Mouse (Mus musculus): ENCODE measurements around the gene Dnajc17.

The Dnajc17 gene

DNA sequence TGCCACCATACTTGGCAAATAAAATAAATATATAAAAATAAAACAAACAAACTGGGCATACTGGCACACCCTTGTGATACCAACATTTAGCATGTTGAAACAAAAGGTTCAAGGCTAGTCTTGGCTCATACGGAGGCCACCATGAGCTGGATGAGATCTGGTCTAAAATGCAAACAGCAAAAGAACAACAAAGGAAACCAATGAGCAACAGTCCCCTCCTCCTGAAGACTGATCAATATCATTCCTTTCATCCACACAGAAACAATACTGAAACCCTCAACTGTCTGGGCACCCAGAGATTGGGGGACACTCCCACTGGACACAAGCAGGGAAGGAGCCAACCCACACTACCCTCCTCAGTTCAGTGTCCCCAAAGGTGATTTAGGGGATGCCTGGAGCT is 11.1 kb downstream of the Dnajc17 start:
- no peak for DNase-seq

DNA sequence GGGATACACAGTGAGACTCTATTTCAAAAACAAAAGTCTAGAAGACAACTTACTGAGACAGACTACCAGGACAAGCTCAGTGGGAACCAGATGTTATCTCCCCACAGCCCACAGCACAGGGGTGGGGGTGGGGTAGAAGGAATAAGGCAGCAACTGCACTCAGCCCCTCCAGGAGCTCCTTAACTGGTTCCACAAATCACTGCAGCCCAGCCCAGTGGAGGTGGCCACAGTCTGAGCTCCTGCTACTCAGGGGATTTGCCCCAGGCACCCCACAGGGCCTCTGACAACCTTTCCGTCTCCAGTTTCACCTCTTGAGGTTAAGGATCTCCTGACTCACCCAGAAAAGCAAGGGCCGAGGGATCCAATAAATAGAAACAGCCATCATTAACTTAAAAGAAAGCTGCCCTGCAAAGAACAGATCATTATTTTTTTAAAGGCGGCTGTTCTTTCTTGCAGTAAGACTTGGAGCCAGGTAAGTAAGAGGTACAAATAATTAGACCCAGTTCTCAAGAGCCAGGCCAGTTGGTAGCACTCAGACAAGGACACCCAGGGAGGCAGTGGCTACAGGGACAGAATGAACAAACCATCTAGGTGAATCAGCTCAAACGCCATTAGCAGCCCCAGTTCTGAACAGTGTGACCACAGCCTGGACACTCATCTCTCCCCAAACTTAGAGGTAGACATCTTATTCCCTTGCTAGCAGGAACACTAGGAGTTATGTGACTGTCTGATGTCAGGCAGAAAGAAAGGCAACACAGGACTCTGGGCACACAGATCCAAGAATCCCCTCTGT is 12.1 kb downstream of the Dnajc17 start:
- DNase-seq = no peak

DNA sequence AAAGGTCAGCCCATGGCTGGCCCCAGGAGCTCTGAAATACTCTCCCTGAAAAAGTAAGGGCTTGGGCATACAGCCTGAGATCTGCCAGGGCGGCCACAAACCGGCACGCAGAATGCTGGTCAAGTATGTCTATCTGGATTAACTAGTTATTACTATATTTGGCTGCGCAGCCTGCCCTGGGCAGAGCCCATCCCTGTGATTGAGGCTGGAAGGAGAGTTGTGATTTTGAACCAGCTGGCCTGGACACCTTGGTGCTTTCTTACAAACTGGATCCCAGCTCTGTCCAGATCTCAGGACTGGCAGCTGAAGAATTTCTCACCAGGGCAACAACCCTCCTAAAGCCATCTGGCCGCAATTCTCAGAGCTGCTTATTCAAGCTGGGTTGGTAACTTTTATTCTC is 14.5 kb downstream of the Dnajc17 start:
- no peak for DNase-seq

DNA sequence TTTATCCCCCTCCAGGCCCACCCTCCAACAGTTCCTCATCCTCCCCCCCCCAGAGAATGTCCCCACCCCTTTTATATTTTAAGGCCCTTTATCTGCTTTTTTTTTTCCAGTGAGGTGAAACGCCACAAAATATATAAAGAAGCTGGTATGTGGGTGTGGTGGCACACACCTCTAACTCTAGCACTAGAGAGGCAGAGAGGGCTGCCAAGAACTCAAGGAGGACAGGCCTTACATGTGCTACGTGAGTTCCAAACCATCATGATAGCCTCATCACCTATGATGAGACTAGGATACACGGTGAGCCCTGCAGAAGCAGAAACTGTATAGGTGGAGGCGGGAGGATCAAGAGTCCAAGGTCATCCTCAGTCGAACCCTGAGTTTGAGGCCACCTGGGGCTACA is 17.6 kb downstream of the Dnajc17 start:
- no peak for DNase-seq

DNA sequence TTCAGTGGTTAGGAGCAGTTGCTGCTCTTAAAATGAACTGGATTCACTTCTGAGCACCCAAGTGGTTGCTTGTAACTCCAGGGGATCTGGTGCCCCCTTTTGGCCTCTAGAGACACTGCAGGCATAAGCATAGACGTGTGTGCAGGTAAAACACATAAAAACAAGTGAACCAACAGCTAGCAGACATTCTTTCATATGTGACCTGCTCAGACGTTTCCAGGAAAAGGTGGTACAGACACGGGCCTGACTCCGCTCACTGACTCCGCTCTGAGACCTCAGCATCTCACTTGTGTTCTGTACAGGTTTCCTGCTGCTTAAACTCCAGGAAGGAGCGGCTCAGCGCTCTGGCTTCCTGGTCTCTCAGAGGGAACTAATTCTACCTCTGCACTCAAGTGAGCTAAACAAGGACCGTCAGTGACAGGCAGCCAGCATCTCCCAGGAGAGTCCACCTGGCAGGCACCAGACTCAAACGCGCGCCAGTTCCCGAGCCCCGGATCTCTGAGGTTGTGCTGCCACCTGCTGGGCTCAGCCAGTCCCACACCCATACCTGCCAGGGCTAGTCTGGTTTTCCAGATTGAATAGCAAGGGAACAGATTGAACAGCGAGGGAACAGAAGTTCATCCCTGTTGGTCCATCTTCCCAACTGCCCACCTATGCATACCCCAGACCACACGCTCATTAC is 19.4 kb downstream of the Dnajc17 start:
- DNase-seq = peak; percentile 90

DNA sequence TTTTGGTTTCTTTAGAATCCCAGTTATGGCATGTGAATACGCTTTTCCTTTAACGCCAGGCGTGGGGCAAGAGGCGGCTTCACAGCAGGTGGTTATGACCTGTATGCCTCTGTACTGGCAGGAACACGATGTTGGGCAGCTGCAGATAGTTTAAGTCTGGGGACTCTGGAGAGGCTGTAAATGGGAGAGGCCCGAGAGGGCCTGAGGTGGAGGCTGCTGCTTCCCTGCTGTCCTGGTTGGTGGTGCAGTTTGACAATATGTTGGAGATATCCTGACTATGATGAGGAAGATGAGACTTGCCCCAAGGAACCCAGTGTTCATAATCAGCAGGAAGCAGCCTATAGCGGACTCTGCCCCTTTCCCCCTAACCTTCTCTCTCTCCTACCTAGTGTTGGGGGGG is 25.7 kb downstream of the Dnajc17 start:
- DNase-seq = no peak

DNA sequence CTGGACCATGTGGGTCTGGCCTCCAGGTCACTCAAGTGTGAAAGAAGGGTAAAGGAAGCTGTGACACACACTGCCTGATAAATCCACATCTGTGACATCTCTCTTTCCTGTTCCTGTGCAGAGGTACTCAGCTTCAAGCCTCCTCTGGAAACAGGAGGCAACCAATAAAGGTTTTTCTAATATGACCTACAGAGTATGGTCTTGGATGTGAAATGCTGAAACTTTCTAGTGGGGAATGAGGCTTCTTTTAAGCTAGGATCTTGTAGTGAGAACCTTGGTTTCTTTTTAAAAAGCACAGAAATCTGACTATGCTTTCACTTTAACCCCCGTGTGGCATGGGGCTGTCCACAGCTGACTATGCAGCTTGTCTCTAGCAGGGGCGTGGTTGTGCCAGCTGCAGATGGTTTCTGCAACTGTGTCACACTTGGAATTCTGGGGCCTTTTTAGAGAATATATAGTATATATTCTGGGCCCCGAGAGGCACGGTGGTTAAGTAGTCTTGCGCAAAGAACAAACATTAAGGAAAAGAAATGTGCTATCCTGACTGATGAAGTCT is 31.1 kb downstream of the Dnajc17 start:
- DNase-seq = no peak

DNA sequence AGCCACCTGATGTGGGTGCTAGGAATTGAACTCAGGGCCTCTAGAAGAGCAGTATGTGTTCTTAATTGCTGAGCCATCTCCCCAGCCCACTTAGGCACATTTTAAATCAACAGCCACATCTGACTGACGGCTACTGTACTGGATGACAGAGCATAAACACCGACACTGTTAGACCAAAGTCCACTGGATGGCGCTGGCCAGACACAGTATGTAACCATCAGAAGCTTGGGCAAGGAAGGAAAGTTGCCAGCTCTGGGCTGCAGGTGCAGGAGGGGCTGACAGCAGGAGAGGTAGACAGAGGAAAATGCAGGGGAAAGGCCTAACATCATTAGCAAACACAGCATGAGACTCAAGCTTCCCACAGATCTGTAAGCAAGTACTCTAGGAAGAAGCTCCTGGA is 31.8 kb downstream of the Dnajc17 start:
- no peak for DNase-seq

DNA sequence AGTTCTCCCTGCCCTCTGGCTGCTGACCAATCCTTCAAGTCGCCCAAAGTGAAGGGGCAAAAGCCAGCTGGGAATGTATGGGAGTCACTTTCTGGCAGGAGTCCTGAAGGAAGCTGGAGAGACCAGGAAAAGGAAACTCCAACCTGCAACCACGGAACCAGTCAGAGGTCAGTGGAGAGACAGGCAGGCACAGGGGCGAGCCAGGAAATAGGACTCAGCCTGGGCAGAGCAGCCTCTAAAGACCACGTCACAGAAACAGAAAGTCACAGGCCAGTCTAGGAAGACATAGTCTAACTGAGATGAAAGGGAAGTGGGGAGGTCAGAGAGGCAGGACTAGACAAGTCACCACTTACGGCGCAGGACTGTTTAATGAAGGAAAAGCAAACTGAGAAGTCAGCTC is 33.0 kb downstream of the Dnajc17 start:
- peak; percentile 53 for DNase-seq

DNA sequence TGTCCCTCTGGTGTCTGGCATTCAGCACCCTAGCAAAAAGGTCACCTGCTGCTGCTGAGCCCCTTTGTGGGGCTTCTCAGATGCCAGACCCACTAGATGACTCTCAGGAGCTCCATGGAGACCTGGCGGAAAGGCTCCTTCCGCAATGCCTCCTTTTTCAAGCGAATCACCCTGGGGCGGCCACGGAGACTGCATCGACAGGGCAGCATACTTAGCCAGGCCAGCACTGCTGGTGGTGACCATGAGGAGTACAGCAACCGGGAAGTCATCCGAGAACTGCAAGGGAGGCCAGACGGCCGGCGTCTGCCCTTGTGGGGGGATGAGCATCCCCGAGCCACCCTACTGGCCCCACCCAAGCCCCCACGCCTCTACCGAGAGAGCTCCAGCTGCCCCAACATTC is 33.7 kb downstream of the Dnajc17 start:
- DNase-seq = peak; percentile 31

DNA sequence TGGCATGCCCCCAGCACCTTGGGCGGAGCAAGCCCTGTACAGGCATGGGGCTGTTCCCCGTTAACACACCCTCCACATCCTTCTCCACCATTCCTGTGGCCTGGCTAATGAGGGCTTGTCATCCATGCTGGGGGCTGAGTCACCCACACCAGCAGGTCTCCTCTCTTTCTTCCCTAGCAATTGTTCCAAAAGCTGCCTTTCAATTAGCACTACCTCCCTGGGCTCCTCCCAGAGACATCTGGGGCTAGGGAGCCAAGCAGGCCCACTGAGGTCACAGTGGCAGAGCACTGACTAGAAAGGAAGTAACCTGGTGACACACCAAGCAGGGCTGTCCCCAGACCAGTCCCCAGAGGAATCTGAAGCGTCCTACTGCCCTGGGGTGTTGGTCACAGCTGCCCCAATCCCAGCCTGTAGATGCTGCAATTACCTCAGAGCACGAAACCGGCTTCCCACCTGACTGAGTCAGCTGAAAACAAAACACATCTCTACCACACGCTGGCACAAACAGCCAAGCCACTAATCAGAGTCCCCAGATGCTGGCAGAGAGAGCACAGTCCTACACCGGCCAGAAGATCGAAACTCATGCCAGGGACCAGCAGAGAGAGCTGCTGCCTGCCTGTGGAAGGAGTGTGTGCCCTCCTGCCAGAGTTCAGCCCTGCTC is 34.5 kb downstream of the Dnajc17 start, which contains the start of gene Gm14137:
TSS of gene Gm14137 (plus strand) at position 519 of the 661 bp plus-strand sequence.
- no peak for DNase-seq

DNA sequence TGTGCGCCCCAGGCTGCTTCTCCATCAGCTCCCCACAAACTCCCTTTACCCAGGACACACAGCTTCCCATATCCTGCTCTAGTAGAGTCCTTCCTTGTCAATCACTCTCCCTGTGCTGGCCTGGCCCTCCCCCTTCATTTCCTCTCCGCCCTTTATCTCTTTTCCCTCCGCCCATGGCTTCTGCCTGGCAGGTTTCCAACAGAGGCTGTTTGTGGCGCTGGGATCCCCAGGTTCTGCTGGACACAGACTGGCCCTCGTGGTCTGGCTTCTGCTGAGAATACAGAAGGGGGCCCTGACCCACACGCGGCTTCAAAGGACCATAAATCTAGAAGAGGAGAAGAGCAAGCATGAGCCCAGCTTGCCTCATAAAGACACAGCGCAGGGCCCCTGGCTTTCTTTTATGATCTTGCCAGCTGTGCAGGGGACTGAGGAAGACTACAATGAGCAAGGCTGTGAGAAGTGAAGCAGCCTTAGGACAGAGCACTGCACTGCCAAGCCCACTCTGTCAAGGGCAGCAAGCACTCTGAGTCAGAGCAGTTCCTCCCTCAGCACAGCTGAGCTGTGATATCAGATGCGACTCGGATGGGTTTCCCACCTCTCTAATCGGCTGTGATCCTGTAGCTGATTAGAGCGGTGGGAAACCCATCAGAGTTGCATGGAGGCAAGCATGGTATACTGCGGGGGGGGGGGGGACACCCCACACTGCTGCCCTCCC is 35.6 kb downstream of the Dnajc17 start:
- DNase-seq = peak; percentile 92

DNA sequence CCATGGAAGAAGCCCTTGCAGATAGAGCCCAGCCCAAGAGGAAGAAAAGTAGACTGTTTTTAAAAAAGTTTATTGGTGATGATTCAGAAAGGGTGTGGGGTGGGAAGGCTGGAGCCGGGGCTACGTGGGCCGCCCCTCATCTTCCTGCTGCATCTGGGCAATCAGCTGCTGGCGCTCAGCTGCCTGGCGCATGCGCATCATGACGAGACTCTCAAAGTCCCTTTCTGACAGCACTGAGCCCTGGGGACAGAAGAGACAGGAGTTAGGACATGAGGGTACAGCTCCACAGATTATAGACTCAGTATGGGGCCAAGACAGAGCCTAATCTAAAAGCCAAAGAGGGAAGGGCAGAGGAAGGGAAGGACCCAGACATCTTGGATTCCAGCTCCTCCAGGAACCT is 36.1 kb downstream of the Dnajc17 start:
- DNase-seq = no peak

DNA sequence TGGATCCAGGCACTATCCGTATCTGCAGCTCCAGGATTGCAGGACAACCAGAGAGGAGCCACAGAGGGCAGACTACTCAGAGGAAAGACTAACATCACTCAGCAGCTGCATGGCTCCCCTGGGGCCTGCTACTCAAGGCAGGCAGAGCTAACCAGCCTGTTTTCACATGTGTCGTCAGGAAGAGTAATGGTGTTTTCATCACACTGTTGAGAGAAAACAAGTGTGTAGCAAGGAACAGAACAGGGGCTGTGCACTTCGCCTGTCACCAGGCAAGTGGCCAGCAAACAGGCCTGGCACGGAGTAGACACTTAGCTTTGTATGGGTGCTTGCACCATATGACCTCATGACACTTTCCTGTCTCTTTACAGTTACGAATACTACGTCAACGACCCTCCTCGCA is 37.0 kb downstream of the Dnajc17 start:
- peak; percentile 59 for DNase-seq

DNA sequence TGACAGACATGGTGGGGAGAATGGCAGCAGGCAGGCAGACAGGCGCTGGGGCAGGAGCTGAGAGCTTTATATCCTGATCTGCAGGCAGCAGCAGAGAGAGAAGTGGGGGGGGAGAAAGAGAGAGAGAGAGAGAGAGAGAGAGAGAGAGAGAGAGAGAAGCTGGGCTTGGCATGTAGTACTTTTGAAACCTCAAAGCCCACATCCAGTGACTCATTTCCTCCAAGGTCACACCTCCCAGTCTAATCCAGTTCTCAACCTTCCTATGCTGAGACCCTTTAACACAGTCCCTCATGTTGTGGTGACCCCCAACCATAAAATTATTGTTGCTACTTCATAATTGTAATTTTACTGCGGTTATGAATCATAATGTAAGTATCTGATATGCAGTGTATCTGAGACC is 38.3 kb downstream of the Dnajc17 start:
- DNase-seq = no peak

DNA sequence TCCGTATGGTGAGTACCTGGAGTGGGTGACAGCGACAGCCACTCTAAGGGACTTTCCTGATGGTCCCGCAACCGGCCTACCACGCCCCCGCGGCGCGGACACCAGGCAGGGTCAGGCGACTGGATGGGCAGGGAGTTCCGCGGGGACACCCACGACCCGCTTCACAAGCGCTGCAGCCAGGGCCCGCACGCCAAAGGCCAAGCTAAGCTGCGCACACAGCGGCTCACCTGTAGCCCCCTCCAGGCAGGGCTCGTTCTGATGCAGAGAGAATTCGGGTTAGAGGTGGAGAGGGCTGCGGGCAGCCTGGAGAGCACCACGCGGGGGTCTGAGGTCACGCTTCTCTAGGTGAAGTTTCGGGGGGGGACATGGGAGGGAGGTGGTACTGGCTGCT is 40.7 kb downstream of the Dnajc17 start:
- no peak for DNase-seq

DNA sequence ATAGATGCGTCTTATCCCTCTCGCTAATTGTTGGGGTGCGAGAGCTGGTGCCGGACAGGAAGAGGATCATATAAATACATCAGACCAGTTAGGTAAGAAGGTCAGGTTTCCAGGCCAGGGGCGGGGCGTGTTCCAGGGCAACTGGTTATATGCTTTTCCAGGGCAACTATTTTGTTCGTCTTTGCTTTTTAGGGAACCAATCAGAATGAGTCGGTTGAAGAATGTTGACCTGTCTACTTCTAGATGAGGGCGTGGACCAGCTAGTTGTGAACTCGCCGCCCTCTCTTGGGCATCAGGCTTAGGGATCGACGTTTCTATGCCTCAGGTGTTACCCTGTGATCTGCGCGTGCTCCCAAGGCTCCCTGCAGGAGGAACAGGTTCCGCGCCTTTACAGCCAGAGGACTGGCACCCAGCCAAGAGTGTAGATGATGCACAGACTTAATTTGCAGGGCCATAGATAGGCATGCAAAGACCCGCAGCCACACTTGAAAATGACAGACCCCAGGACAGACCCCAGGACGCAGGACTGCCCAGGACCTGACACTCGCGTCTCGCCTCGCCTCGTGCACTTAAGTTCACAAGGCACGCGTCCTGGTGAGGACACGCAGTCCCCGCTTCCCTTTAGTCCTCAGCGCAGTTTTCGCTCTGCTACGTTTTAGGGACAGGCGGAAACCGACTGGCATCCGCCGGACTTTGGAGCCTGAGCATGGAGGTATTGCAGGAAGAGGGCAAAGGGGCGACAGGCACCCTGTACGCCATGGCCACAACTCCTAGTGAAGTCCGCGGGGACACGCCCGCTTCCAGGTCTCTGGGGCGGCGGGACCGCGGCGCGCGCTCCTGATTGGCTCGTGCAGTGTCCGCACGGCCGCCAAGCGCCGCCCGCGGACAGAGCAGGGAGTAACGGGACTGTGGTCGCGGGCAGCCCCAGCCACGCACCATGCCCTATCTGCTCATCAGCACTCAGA is 41.4 kb downstream of the Dnajc17 start, which contains the start of gene Gchfr:
TSS of gene Gchfr (plus strand) at position 873 of the 965 bp plus-strand sequence.
- DNase-seq = peak; percentile 86

DNA sequence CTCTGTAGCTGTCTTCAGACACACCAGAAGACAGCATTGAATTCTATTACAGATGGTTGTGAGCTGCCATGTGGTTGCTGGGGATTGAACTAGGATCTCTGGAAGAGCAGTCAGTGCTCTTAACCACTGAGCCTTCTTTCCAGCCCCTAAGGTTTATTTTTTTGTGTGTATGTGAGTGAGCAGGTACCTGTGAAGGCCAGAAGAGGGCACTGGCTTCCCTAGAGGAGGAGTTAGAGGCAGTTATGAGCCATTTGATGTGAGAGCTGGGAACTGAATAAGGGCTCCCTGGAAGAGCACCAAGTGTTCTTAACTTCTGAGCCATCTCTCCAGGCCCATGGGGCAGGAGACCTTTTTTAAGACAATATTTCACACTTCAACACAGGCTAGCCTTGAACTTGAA is 43.2 kb downstream of the Dnajc17 start:
- DNase-seq = no peak

DNA sequence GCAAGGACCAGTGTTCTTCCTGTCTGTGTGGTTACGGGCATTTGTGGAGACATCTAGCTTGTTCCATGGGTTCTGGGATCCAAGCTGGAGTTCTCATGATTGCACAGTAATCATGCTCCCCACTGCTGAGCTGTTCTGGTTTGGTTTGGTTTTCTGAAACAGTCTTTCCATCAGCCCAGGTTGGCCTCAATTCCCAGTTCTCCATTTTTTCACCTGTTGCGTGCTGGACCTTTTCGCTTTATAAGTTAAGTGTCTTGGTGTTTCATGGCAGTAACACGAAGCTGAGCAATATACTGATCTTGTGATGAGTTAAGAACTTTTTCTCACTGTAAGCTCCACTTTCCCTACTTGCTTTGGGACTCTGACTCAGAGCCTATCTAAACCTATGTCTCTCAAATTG is 44.6 kb downstream of the Dnajc17 start:
- no peak for DNase-seq

DNA sequence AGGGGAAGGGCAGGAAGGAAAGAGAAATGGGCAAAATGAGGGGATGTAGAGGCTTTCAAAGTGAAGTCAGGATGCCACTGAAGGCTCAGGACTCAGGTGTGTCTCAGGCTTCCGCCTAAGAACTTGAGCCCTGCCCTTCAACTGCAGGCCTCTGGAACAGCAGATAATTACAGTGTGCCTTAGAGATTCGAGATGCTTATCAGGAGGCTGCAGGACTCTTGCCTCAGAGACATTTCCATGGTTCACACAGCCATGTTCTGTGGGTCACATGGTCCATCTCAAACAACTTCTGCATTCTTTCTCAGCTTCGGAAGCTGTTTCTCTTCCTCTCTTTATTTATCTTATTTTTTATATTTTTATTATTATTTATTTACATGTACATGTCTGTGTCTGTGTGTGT is 45.5 kb downstream of the Dnajc17 start:
- DNase-seq = no peak

DNA sequence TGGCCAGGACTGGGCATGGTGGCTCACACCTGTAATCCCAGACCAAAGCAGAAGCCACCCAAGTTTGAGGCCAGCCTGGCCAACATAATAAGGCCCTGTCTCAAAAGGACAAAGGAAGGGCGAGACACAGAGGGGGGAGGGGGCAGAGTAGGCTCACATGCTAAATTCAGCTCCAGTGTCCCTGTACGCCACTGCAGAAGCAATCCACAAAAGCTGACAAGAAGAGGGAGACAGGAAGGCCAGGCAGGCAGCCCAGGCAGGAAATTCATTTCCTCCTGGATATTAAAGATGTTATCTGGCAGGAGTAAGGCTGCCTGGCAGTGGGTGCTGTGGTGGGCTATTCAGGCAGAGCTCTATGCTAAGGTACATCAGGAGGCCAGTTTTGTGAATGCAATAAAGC is 47.3 kb downstream of the Dnajc17 start:
- peak; percentile 67 for DNase-seq

DNA sequence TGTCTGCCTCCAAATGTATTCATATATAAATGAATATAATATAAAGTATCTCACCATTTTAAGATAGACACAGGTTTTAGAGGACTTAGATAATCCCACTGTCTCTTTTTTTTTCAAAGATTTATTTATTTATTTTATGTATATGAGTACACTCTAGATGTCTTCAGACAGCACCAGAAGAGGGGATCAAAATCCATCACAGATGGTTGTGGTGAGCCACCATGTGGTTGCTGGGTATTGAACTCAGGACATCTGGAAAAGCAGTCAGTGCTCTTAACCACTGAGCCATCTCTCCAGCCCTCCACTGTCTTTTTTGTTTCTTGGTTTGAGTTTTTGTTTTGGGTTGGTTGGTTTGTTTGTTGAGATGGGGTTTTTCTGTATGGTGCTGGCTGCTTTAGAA is 50.8 kb downstream of the Dnajc17 start:
- DNase-seq = no peak
